Mouse (Mus musculus) kidney, adult 9 months (tissue): Measurements from ENCODE around the gene Gm4175.
"Not testable (repeated sequence)": the region's sequence is repeated elsewhere in the genome, so short reads cannot be mapped to it uniquely, and the experiment has no call there.

Source experiments
- DNase-seq: peaks from one replicate; pipeline ENCODE4 v3.0.0; 2022

Gm4175 gene

DNA sequence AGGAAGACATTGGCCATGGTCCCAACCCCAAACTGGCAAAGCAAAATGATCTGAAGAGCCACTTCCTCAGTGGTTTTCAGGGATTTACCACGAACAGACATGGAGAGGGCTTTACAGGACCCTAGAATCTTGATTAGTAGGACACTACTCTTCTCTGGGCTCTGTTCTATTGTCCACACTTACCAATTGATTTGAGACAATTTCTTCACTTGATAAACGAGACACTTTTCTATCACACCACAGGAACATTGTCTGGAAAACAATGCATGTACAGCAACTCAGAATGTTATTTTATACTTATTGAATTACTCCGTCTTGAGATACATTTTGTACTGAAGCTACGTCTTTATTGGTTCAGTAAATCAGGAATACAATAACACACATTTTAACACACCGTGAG lies at the start of gene Gm4175:
TSS of gene Gm4175 (minus strand) at position 101 of the 400 bp plus-strand sequence.
- DNase-seq, result not testable (repeated sequence)

GRCm38 (mm10) chr7:21796628-21797027 lies 35.4 kb upstream of the Gm4175 start, which contains the start of gene Gm4177:
TSS of gene Gm4177 (minus strand) at chr7:21796728.
- DNase-seq, result not testable (repeated sequence)
